Mouse (Mus musculus) cerebellum, postnatal 4 days (tissue): ENCODE data around the gene Ctse.

Experiments used
- DNase-seq, 2 experiments: peaks; one replicate each; pipeline ENCODE4 v3.0.0; 2022; ENCODE audit warnings: low spot score in 2 of 2, mixed read lengths in 1 of 2

Ctse gene

DNA sequence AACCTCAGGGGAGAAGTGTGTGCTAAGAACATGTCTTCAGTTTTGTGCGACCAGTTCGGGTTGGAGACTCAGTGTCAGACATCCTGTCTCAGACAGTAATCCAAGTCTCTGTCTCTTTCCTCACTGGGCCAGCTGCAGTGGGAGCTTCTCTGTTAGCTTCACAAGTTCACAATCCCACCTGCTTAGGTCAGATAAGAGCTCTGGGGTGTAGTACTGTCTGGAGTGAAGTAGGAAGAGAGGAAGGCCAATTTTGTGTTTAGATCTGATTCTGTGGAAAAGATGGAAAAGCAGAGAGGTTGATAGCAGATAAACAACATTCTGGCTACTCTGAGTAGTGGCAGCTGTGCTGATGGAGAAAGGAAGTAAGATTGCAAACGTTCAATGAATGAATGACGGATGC, 61.5 kb downstream of the Ctse start:
- DNase-seq, result no peak

GRCm38 (mm10) chr1:131700447-131700846, 62.3 kb downstream of the Ctse start:
- no peak for DNase-seq

- no peak for DNase-seq
Measured at GRCm38 (mm10) chr1:131701391-131701790, 63.3 kb downstream of the Ctse start.

GRCm38 (mm10) chr1:131702094-131702766, 64.1 kb downstream of the Ctse start:
- DNase-seq, result no peak

DNA sequence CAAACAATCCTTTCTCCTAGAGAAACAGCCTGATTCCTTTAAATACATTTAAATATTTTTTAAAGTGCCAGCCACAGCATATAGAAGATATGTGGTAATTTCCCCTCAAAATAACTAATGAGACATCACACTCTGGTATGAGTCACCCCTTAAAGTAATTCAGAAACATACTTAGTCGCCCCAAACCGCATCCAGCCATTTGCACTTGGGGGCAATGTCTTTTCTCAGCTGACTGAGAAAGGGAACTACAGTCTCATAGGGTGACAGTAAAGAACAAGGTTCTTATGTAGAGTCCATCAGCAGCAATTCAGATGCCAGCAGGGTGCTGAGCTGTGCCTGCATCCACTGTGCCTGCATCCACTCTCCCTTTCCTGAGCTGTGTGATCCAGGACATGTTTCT, 65.4 kb downstream of the Ctse start:
- no peak for DNase-seq

DNA sequence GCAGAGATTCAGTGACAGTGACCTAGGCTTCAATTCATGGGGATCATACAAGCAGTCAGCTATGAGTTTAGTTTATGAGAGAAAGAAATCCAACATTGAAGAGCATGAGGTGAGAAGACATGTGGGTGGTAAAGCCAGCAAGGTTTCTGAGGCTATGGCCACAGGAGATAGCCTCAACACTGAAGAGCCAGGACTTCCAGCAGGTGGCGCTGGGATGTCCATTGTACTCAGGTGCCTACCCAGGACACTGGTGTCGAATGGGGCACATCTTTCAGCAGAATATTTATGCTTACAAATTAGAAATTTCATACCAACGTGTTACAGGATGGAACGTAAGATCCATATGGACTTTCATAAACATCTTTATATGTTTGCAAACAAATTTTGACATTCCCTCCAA, 70.2 kb downstream of the Ctse start:
- peak in 1 of 2 experiments; percentile 53 for DNase-seq

DNA sequence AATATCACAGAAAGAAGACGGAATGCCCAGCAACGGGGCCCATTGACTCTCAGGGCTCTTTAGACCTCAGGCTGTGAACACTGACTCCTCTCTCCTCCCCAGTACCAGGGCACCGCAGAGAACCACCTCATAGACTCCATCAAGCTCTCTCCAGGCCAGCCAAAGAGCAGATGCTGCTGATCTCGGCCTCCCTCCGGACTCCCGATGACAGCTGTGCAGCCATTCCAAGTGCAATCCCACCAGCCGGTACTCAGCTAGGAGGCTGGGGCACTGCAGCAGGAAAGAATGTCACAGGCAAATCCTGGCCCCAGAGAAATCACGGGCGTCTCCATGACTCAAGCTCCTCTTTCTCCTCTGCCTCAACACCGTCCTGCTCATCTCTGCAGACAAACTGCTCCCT, 73.4 kb downstream of the Ctse start:
- peak in 1 of 2 experiments; percentile 14 for DNase-seq

DNA sequence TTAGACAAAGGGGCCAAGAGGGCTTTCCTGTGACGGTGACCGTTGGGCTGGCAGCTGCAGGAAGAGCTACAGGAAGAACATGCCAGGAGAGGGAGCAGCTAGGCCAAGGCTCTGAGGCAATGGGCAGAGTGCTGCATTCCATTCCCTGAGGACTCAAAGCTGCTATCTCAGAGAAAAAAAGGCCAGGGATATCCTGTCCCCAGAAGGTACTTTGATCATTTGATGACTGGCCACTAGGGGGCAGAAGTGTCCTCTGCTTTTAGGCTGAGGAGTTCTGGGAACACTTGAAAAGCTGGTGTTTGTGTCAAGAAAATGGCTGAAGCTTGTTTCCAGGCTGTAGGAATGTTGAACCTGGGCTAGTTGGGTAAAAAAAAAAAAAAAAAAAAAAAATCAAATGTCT, 74.3 kb downstream of the Ctse start:
- DNase-seq, result peak; percentile 76 to 92

DNA sequence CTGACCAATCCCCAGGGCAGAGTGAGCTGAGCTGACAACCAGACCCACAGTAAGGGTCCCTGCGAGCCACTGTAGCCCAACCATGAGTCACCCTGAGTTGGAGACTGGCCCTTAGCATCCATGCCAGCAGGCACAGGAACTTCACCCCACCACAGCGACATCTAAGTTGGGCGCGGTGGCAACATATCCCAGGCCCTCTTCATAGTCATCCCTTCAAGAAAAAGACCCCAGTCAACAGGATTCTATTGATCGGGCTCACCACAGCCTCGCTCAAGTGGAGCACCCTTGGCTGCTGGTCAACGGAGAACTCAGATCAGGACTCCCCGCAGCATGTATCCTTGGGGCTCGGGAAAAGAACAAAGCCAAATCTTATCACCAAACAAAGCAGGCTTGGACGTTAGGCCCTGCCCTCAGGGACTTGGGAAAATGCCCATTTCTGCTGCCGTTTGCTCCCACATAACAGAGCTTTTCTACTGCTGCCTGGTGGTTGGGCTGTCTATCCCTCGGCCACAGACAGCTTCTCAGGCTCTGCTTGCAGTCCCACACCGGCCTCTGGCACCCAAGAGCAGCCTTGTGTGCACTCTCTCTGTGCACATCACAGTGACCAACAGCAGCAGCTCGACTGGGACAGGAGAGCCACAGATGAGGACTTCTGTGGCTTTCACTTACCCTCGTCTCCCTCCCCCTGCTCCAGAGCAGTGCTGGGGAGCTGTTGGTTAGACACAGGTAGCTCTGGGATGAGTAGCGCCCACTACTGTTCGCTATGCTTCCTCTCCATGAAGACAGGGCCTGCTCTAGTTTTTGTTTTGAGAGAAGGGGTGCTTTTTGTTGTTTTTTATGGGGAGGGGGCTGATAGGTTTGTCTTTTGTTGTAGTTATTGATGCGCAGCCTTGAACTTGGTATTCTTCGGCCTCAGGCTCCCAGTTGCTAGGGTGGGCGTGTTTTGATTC, 76.6 kb downstream of the Ctse start:
- no peak for DNase-seq

DNA sequence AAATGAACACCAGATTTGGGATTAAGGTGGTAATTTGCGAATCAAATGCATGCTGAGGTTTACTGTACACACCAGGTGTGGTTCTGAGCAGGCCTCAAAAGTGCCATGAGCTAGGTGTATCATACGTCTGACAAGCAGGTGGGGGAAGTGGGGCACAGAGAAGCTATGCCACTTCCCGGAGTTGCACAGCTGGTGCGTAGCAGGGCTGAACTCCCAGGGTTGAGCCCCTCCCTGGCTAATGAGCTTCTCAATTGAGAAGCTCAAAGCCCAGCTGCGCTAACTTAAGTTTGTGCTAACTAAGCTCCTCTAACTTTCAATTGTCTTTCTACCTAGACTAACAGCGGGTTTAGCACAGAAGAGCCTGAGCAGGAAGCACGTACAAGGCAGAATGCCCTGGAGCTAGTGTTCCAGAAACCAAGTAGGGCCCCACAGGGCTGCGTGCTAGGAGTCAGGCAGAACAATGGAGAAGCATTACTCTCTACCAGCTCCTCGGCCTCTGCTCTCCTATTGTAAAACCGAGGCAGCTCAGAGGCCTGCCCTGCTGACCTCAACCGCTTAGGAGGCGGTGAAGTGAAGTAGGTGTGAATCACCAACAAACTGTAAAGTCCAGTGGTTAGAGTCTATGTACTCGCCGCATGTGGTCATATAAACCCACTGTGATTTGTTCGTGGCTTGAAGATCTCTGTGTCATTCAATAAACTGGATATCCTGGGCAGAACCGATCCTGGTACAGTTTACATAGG, 81.0 kb downstream of the Ctse start:
- DNase-seq, result no peak

DNA sequence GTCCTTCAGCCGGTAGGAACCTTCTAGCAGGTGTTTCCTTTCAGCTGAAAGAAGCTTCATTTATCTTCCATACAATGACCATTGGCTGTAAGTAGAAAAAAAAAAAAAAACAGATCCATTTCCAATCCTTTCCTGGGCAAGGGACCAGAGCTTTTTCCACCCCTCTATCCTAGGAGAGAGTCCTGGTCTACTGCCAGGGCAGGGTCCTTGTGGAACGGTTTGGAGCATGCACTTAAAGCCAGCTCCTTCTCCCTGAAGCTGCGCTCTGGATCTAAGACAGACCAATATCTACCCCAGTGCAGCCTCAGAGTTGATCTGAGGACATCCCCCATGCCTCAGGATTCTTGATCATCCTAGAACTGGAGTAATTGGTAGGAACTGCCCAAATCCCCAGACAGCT, 83.9 kb downstream of the Ctse start:
- no peak for DNase-seq

GRCm38 (mm10) chr1:131723549-131723948, 85.4 kb downstream of the Ctse start:
- no peak for DNase-seq
